Mouse (Mus musculus) hindbrain, embryonic 13.5 days (tissue): ENCODE data around the gene Prelp. TPM values are rescaled to one million over a fixed set of nuclear protein-coding genes. Genes with fewer than 3 reads are reported as not detected.

Source experiments
- ATAC-seq: fragments of 200-750 bp; cut with Nextera tagmentation; 2 replicates; pipeline ENCODE4 v1.8.0; 2017; ENCODE audit warnings: moderate TSS enrichment; ENCODE audit not compliant: low FRiP score
- H3K27ac ChIP-seq: fragments of 300-500 bp; sonication (generic); 2 replicates; pipeline ENCODE4 v1.5.1; 2015; ENCODE audit warnings: inconsistent platforms, mild to moderate bottlenecking, moderate library complexity
- H3K27me3 ChIP-seq: fragments of 300-500 bp; sonication (generic); 2 replicates; pipeline ENCODE4 v1.6.1; 2015; ENCODE audit warnings: mild to moderate bottlenecking, inconsistent platforms
- H3K36me3 ChIP-seq: fragments of 300-500 bp; sonication (generic); 2 replicates; pipeline ENCODE4 v1.6.1; 2015; ENCODE audit warnings: mild to moderate bottlenecking, inconsistent platforms
- H3K4me1 ChIP-seq: fragments of 300-500 bp; sonication (generic); replicated peaks from 2 replicates; pipeline ENCODE4 v1.6.1; 2015; ENCODE audit warnings: inconsistent platforms
- H3K4me2 ChIP-seq: fragments of 300-500 bp; sonication (generic); 2 replicates; pipeline ENCODE4 v1.6.1; 2015; ENCODE audit warnings: inconsistent platforms, mild to moderate bottlenecking, moderate library complexity
- H3K4me3 ChIP-seq: fragments of 300-500 bp; sonication (generic); 2 replicates; pipeline ENCODE4 v1.5.1; 2015; ENCODE audit warnings: mild to moderate bottlenecking, inconsistent platforms
- H3K9ac ChIP-seq: fragments of 300-500 bp; sonication (generic); 2 replicates; pipeline ENCODE4 v1.6.1; 2015; ENCODE audit warnings: mild to moderate bottlenecking, inconsistent platforms
- H3K9me3 ChIP-seq: fragments of 300-500 bp; sonication (generic); 2 replicates; pipeline ENCODE4 v1.6.1; 2016; ENCODE audit warnings: inconsistent platforms
- WGBS: fragments of 180-500 bp; shearing (Covaris S2); methylation state at CpG from one replicate; pipeline ENCODE4 v1.1.7; 2015; 5-methylcytosine and 5-hydroxymethylcytosine counted together
- polyA plus RNA-seq: library from polyadenylated mRNA; unstranded; fragments of >200 nt; fragmentation: Nextera tagmentation; extraction: Ambion mirVana; gene quantifications from 2 replicates; pipeline ENCODE4 v1.2.1, GENCODE M21; 2015

Prelp gene
- polyA plus RNA-seq, 1 experiment from 2014 or later: 14.8 TPM

GRCm38 (mm10) chr1:133863257-133863997 is 57.8 kb downstream of the Prelp start:
- no peak overlapping the region for H3K4me3 ChIP-seq
- H3K27me3 ChIP-seq: 0 out of 2 replicates have a peak, but pooled peaks cover 5% of the 10 kb centered on the region
- H3K4me1 ChIP-seq: peaks cover 28% of the 10 kb centered on the region
- 38% methylated on average over 10 of the region's 10 CpGs for WGBS
- H3K36me3 ChIP-seq: no peaks in the 10 kb centered on the region
- no peak overlapping the region for H3K9ac ChIP-seq
- H3K9me3 ChIP-seq: no peaks in the 10 kb centered on the region
- H3K4me2 ChIP-seq: no peak overlapping the region
- peak overlapping the region; percentile 25 for H3K27ac ChIP-seq
- ATAC-seq: 0 out of 2 replicates have a peak, but pooled peaks have one; percentile 45

GRCm38 (mm10) chr1:133861028-133861427 is 60.2 kb downstream of the Prelp start:
- no peak overlapping the region for H3K4me2 ChIP-seq
- ATAC-seq: no peak
- no peaks in the 10 kb centered on the region for H3K36me3 ChIP-seq
- 74% methylated on average over 5 of the region's 5 CpGs for WGBS
- H3K9ac ChIP-seq: no peak overlapping the region
- H3K4me3 ChIP-seq: no peak overlapping the region
- H3K27ac ChIP-seq: no peak overlapping the region
- H3K9me3 ChIP-seq: no peaks in the 10 kb centered on the region
- H3K27me3 ChIP-seq: peaks cover 23% of the 10 kb centered on the region
- peaks cover 32% of the 10 kb centered on the region for H3K4me1 ChIP-seq

Other genes starting within 250 kb of the Prelp start
- 0.10 and 0.16 TPM in 2 replicates for gene Lax1, start 231.3 kb downstream of the Prelp start, polyA plus RNA-seq
- gene Atp2b4, start 120.4 kb downstream of the Prelp start, polyA plus RNA-seq: 12.1 and 13.1 TPM in 2 replicates
- gene Optc, start 13.4 kb downstream of the Prelp start, polyA plus RNA-seq: 2.7 and 3.6 TPM in 2 replicates
- 7.3 and 7.6 TPM in 2 replicates for gene Fmod, start 115.8 kb upstream of the Prelp start, polyA plus RNA-seq
- gene Btg2, start 157.7 kb upstream of the Prelp start, polyA plus RNA-seq: 57.4 and 63.4 TPM in 2 replicates
- gene Chit1, start 189.8 kb upstream of the Prelp start, polyA plus RNA-seq: 0.30 and 0.35 TPM in 2 replicates